Mouse (Mus musculus) heart, postnatal 10 days (tissue): ENCODE results near the gene Senp3. TPM values are rescaled to one million over a fixed set of nuclear protein-coding genes. Genes with fewer than 3 reads are reported as not detected.
"Not testable (repeated sequence)": the region's sequence is repeated elsewhere in the genome, so short reads cannot be mapped to it uniquely, and the experiment has no call there.

Experiments
- DNase-seq, 2 experiments: peaks; one replicate each; pipeline ENCODE4 v3.0.0; 2021
- intact Hi-C: fragments of 180-260 bp; cut with DNase I; formaldehyde crosslinking; loops from one replicate; pipeline ENCODE4 v1.15.1; 2025
- microRNA-seq, 2 experiments: library from miRNA; unstranded; fragments of <30 nt; microRNA quantifications; one replicate each; pipeline ENCODE4 v1.2.0; 2022
- total RNA-seq, 2 experiments: library from RNA; stranded (reverse); gene quantifications; 2 replicates each; pipeline ENCODE4 v1.2.3; 2021

The Senp3 gene
- total RNA-seq, 2 experiments from 2014 or later = 48.9 to 49.6 TPM

GRCm38 (mm10) chr11:69656617-69657461, 25.0 kb downstream of the Senp3 start:
- intact Hi-C loops = no loop called here
- DNase-seq = peak; percentile 47 to 70

GRCm38 (mm10) chr11:69656065-69656455, 25.8 kb downstream of the Senp3 start:
- DNase-seq = no peak
- intact Hi-C loops = no loop called here

- intact Hi-C loops = loop anchor here (2.0 kb wide), 1 partner anchor 19 kb away; no protein-coding TSS in a partner anchor
- DNase-seq = peak; percentile 74 to 82
Observed at GRCm38 (mm10) chr11:69655264-69656064, 26.4 kb downstream of the Senp3 start, which contains the start of gene Sox15. Gene Sox15 (plus strand): TSS chr11:69655314.

GRCm38 (mm10) chr11:69654760-69655159, 27.1 kb downstream of the Senp3 start:
- DNase-seq = no peak
- intact Hi-C loops = loop anchor here (2.0 kb wide), 1 partner anchor 18 kb away; no protein-coding TSS in a partner anchor

- intact Hi-C loops = no loop called here
Observed at GRCm38 (mm10) chr11:69653399-69653798, 28.5 kb downstream of the Senp3 start.

GRCm38 (mm10) chr11:69645860-69646259, 36.0 kb downstream of the Senp3 start:
- no peak for DNase-seq
- intact Hi-C loops = no loop called here

More at GRCm38 (mm10) chr11:69653399-69653798, 28.5 kb downstream of the Senp3 start:
- no peak for DNase-seq

- no peak for DNase-seq
- intact Hi-C loops = no loop called here
Observed at GRCm38 (mm10) chr11:69635471-69635870, 46.4 kb downstream of the Senp3 start.

GRCm38 (mm10) chr11:69633128-69633866, 48.6 kb downstream of the Senp3 start:
- intact Hi-C loops = no loop called here
- no peak for DNase-seq

GRCm38 (mm10) chr11:69632284-69633089, 49.4 kb downstream of the Senp3 start, which contains the start of gene Fxr2:
Gene Fxr2 (plus strand): TSS chr11:69632990.
- intact Hi-C loops = no loop called here
- peak; percentile 100 for DNase-seq

- DNase-seq = no peak
- intact Hi-C loops = no loop called here
Observed at GRCm38 (mm10) chr11:69629802-69630201, 52.1 kb downstream of the Senp3 start.

GRCm38 (mm10) chr11:69628286-69628685, 53.6 kb downstream of the Senp3 start:
- peak; percentile 68 to 86 for DNase-seq
- intact Hi-C loops = no loop called here

- DNase-seq, intact Hi-C loops: not testable (repeated sequence)
Observed at GRCm38 (mm10) chr11:69624339-69624738, 57.5 kb downstream of the Senp3 start.

Small RNA genes lying within 50 kb of the gene (microRNA-seq; reads per million reads assigned to microRNA genes)
- gene Mir1934 = 1.4 to 6.6 reads per million in 2 experiments
- gene Mir467f = 0 reads per million in 2 experiments

Other genes with a start within 250 kb of the Senp3 start
- gene Dnah2, start 133.0 kb downstream of the Senp3 start, total RNA-seq = under 1 TPM; 0.02 to 0.10 TPM
- 100 to 1,000 TPM in 1 of 2 experiments, 10 to 100 TPM in 1; 97.6 to 115 TPM for gene Efnb3, start 121.9 kb downstream of the Senp3 start, total RNA-seq
- 1 to 10 TPM; 5.9 to 6.8 TPM for gene Wrap53, start 101.8 kb downstream of the Senp3 start, total RNA-seq
- 10 to 100 TPM; 32.5 to 45.2 TPM for gene Trp53, start 101.7 kb downstream of the Senp3 start, total RNA-seq
- 10 to 100 TPM; 29.9 to 36.5 TPM for gene Atp1b2, start 76.1 kb downstream of the Senp3 start, total RNA-seq
- not detected for gene Shbg, start 64.2 kb downstream of the Senp3 start, total RNA-seq
- 1 to 10 TPM; 4.3 to 4.7 TPM for gene Sat2, start 60.1 kb downstream of the Senp3 start, total RNA-seq
- 10 to 100 TPM; 72.1 to 78.7 TPM for gene Fxr2, start 49.1 kb downstream of the Senp3 start, total RNA-seq
- not detected for gene Sox15, start 26.8 kb downstream of the Senp3 start, total RNA-seq
- 10 to 100 TPM; 33.1 to 33.7 TPM for gene Mpdu1, start 19.4 kb downstream of the Senp3 start, total RNA-seq
- 1 to 10 TPM; 5.8 to 7.8 TPM for gene Cd68, start 15.9 kb downstream of the Senp3 start, total RNA-seq
- gene Eif4a1, start 9.7 kb downstream of the Senp3 start, total RNA-seq = 100 to 1,000 TPM; 389 to 397 TPM
- 1 to 10 TPM; 2.1 to 2.4 TPM for gene Tnfsf13, start 3.7 kb upstream of the Senp3 start, total RNA-seq
- 10 to 100 TPM; 19.6 to 20.3 TPM for gene Tnfsf12, start 13.8 kb upstream of the Senp3 start, total RNA-seq
- gene Tnfsfm13, start 14.0 kb upstream of the Senp3 start, total RNA-seq = 1 to 10 TPM; 5.1 to 5.2 TPM
- 10 to 100 TPM; 44.5 to 47.5 TPM for gene Polr2a, start 76.6 kb upstream of the Senp3 start, total RNA-seq
- gene Slc35g3, start 79.9 kb upstream of the Senp3 start, total RNA-seq = under 1 TPM; 0.17 to 0.40 TPM
- gene Zbtb4, start 83.8 kb upstream of the Senp3 start, total RNA-seq = 10 to 100 TPM; 42.2 to 43.9 TPM
- gene Chrnb1, start 113.9 kb upstream of the Senp3 start, total RNA-seq = 1 to 10 TPM; 5.8 to 7.1 TPM
- 1 to 10 TPM; 1.9 to 3.5 TPM for gene Fgf11, start 119.8 kb upstream of the Senp3 start, total RNA-seq
- 1 to 10 TPM in 1 of 2 experiments, under 1 TPM in 1; 0.94 to 1.2 TPM for gene Tmem102, start 123.5 kb upstream of the Senp3 start, total RNA-seq
- gene Gm39566, start 133.2 kb upstream of the Senp3 start, total RNA-seq = not detected
- not detected for gene Spem2, start 136.4 kb upstream of the Senp3 start, total RNA-seq
- gene Spem1, start 140.1 kb upstream of the Senp3 start, total RNA-seq = not detected
- gene Nlgn2, start 155.7 kb upstream of the Senp3 start, total RNA-seq = 10 to 100 TPM; 13.6 TPM
- gene Tmem256, start 156.4 kb upstream of the Senp3 start, total RNA-seq = 100 to 1,000 TPM; 130 to 151 TPM
- gene Plscr3, start 164.3 kb upstream of the Senp3 start, total RNA-seq = 10 to 100 TPM; 52.5 to 59.7 TPM
- gene Tnk1, start 176.6 kb upstream of the Senp3 start, total RNA-seq = not detected
- gene Tmem95, start 195.9 kb upstream of the Senp3 start, total RNA-seq = not detected
- gene Kctd11, start 199.3 kb upstream of the Senp3 start, total RNA-seq = 1 to 10 TPM; 3.0 to 3.5 TPM
- gene Acap1, start 213.5 kb upstream of the Senp3 start, total RNA-seq = 1 to 10 TPM; 2.7 to 3.0 TPM
- 1 to 10 TPM; 2.1 to 2.7 TPM for gene 2810408A11Rik, start 218.9 kb upstream of the Senp3 start, total RNA-seq
- gene Neurl4, start 219.0 kb upstream of the Senp3 start, total RNA-seq = 10 to 100 TPM; 39.2 to 39.9 TPM
- gene Gps2, start 231.8 kb upstream of the Senp3 start, total RNA-seq = 10 to 100 TPM; 29.4 to 30.5 TPM
- gene Eif5a, start 239.9 kb upstream of the Senp3 start, total RNA-seq = 100 to 1,000 TPM; 488 to 490 TPM